ENCODE assay signal across 8 mouse cellular contexts in genomic region chr11:106486042-106486865, GRCm38 (mm10). TPM values are rescaled to one million over a fixed set of nuclear protein-coding genes. Genes with fewer than 3 reads are reported as not detected.
DNase-seq lines count a peak whose midpoint lies in the region; ATAC-seq and TF ChIP-seq lines count a peak whose summit lies in the region.

No protein-coding gene starts in this region.

- no peak overlapping the region for H3K9ac ChIP-seq in kidney, postnatal 0 days (ENCODE audit: low read depth, low read length)
- no peak overlapping the region for H3K9ac ChIP-seq in embryonic facial prominence, embryonic 11.5 days (replicated peaks; ENCODE audit: low read length)
- H3K9ac ChIP-seq in intestine, embryonic 14.5 days (ENCODE audit: low read length) = peak overlapping the region; percentile 78; the same call in 1 of the 2 replicates

- WGBS in kidney, postnatal 0 days = 31% methylated on average over 16 of the region's 16 CpGs
- 55% methylated on average over 16 of the region's 16 CpGs for WGBS in embryonic facial prominence, embryonic 11.5 days
- WGBS in intestine, embryonic 14.5 days = 27% methylated on average over 16 of the region's 16 CpGs
- WGBS in cerebellum, adult 2 months = 52% methylated on average over 16 of the region's 16 CpGs

- H3K4me2 ChIP-seq in kidney, postnatal 0 days (ENCODE audit: low read length) = peak overlapping the region; percentile 70
- H3K4me2 ChIP-seq in embryonic facial prominence, embryonic 11.5 days (ENCODE audit: low read depth, low read length) = peak overlapping the region; percentile 90
- peak overlapping the region; percentile 87 for H3K4me2 ChIP-seq in intestine, embryonic 14.5 days (ENCODE audit: low read length)

- DNase-seq in kidney, postnatal 0 days (ENCODE audit: low spot score) = no peak
- no peak for DNase-seq in kidney, postnatal 10 days
- no peak for DNase-seq in embryonic facial prominence, embryonic 11.5 days (ENCODE audit: low spot score)
- no peak for DNase-seq in intestine, embryonic 14.5 days (ENCODE audit: low spot score)
- DNase-seq in naive thymus-derived CD4-positive, alpha-beta T cell, adult 2 months (ENCODE audit: low read depth) = peak; percentile 51
- DNase-seq in right cerebral cortex, adult 2 months (ENCODE audit: low spot score in 2 of 2) = no peak
- DNase-seq in cerebellum, adult 2 months = no peak
- DNase-seq in urinary bladder, adult 18-20 months (ENCODE audit: low spot score in 2 of 2) = no peak

- no peaks in the 10 kb centered on the region for H3K27me3 ChIP-seq in kidney, postnatal 0 days (ENCODE audit: insufficient read depth, low read length)
- no peaks in the 10 kb centered on the region for H3K27me3 ChIP-seq in embryonic facial prominence, embryonic 11.5 days (ENCODE audit: control insufficient read depth, insufficient read depth, low read length)
- no peaks in the 10 kb centered on the region for H3K27me3 ChIP-seq in intestine, embryonic 14.5 days (replicated peaks; ENCODE audit: control insufficient read depth, insufficient read depth, low read length)
- no peaks in the 10 kb centered on the region for H3K27me3 ChIP-seq in cerebellum, adult 2 months (ENCODE audit: control insufficient read depth, insufficient read depth, low read length)

- no peak for TF ChIP-seq CTCF in kidney, postnatal 0 days (IDR thresholded peaks at IDR 0.05; ENCODE audit: low read depth)
- TF ChIP-seq CTCF in cerebellum, adult 2 months (IDR thresholded peaks at IDR 0.05; ENCODE audit: borderline replicate concordance, insufficient read depth, low read depth, low read length) = no peak

- no peaks in the 10 kb centered on the region for H3K9me3 ChIP-seq in kidney, postnatal 0 days (replicated peaks; ENCODE audit: low read length)
- no peaks in the 10 kb centered on the region for H3K9me3 ChIP-seq in embryonic facial prominence, embryonic 11.5 days (replicated peaks; ENCODE audit: control insufficient read depth, low read length)
- H3K9me3 ChIP-seq in intestine, embryonic 14.5 days (ENCODE audit: control insufficient read depth, low read length) = no peaks in the 10 kb centered on the region

- TF ChIP-seq POLR2A in cerebellum, adult 2 months (IDR thresholded peaks at IDR 0.05; ENCODE audit: borderline replicate concordance, insufficient read depth, low read length) = no peak

- 0 out of 2 replicates have a peak, but pooled peaks cover 3% of the 10 kb centered on the region for H3K4me1 ChIP-seq in kidney, postnatal 0 days (replicated peaks; ENCODE audit: insufficient read depth, low read length)
- H3K4me1 ChIP-seq in embryonic facial prominence, embryonic 11.5 days (ENCODE audit: control insufficient read depth, insufficient read depth, low read length) = no peaks in the 10 kb centered on the region
- H3K4me1 ChIP-seq in intestine, embryonic 14.5 days (replicated peaks; ENCODE audit: control insufficient read depth, insufficient read depth, low read length) = peaks cover 8% of the 10 kb centered on the region
- no peaks in the 10 kb centered on the region for H3K4me1 ChIP-seq in cerebellum, adult 2 months (ENCODE audit: control insufficient read depth, insufficient read depth, low read length)

- no peak for ATAC-seq in kidney, postnatal 0 days (replicated peaks; ENCODE audit: low FRiP score, low read depth)
- no peak for ATAC-seq in embryonic facial prominence, embryonic 11.5 days (replicated peaks; ENCODE audit: insufficient number of reproducible peaks, low FRiP score, low TSS enrichment, low read depth)
- ATAC-seq in intestine, embryonic 14.5 days (replicated peaks; ENCODE audit: low FRiP score, low TSS enrichment, low read depth) = no peak

- H3K27ac ChIP-seq in kidney, postnatal 0 days = no peak overlapping the region
- H3K27ac ChIP-seq in embryonic facial prominence, embryonic 11.5 days (replicated peaks; ENCODE audit: low read depth, low read length) = no peak overlapping the region
- no peak overlapping the region for H3K27ac ChIP-seq in intestine, embryonic 14.5 days (ENCODE audit: low read depth)
- H3K27ac ChIP-seq in cerebellum, adult 2 months (ENCODE audit: insufficient read depth, low read length) = no peak overlapping the region

- no peaks in the 10 kb centered on the region for H3K36me3 ChIP-seq in kidney, postnatal 0 days (ENCODE audit: insufficient read depth, low read length)
- H3K36me3 ChIP-seq in embryonic facial prominence, embryonic 11.5 days (replicated peaks; ENCODE audit: control insufficient read depth, insufficient read depth, low read depth, low read length) = no peaks in the 10 kb centered on the region
- H3K36me3 ChIP-seq in intestine, embryonic 14.5 days (ENCODE audit: control insufficient read depth, insufficient read depth, low read length) = no peaks in the 10 kb centered on the region

- peak overlapping the region; percentile 71 for H3K4me3 ChIP-seq in kidney, postnatal 0 days (replicated peaks; ENCODE audit: low read depth, low read length)
- peak overlapping the region; percentile 95 for H3K4me3 ChIP-seq in embryonic facial prominence, embryonic 11.5 days (ENCODE audit: low read depth, low read length)
- H3K4me3 ChIP-seq in intestine, embryonic 14.5 days (ENCODE audit: low read depth, low read length) = peak overlapping the region; percentile 75
- H3K4me3 ChIP-seq in cerebellum, adult 2 months (replicated peaks; ENCODE audit: insufficient read depth, low read depth, low read length) = no peak overlapping the region

RNA-seq across cellular contexts. Expression of gene Ern1, which starts 1.4 kb away (rescaled TPM):
- 3.3 and 3.5 TPM in 2 replicates for polyA plus RNA-seq in kidney, postnatal 0 days (2015; fragmentation: Nextera tagmentation; extraction: Ambion mirVana)
- polyA plus RNA-seq in embryonic facial prominence, embryonic 11.5 days (2014; fragmentation: Nextera tagmentation; extraction: Ambion mirVana) = 3.0 and 3.8 TPM in 2 replicates
- polyA plus RNA-seq in intestine, embryonic 14.5 days (2014; fragmentation: Nextera tagmentation; extraction: Ambion mirVana) = 7.1 and 7.6 TPM in 2 replicates
- 7.6 and 8.6 TPM in 2 replicates for polyA plus RNA-seq in cerebellum, adult 2 months (2012; rRNA removed)
